Mouse (Mus musculus) ZHBTc4 (cell line): ENCODE results near the gene Fam222a.

Experiments
- DNase-seq: peaks from one replicate; pipeline ENCODE4 v3.0.0-alpha.2; 2011; ENCODE audit warnings: low read depth, low spot score

The Fam222a gene

DNA sequence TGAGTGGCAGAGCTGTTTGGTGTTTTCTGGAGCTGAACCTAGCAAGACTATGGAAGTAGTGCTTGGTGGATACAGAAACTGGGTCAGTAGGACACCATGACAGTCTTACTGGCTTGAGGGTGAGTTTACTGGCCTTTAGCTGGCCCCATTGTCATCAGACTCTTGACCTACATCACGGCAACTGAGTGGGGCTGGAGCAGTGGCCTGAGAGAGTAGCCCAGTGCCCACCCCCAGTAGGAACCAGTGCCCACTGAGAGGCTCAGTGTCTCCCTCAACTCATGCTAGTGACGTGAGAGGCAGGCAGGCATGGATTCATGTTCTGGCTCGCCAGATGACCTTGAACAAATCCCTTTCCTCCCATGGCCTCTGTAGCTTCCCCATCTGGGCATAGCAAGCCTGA lies 15.2 kb downstream of the Fam222a start:
- no peak for DNase-seq

DNA sequence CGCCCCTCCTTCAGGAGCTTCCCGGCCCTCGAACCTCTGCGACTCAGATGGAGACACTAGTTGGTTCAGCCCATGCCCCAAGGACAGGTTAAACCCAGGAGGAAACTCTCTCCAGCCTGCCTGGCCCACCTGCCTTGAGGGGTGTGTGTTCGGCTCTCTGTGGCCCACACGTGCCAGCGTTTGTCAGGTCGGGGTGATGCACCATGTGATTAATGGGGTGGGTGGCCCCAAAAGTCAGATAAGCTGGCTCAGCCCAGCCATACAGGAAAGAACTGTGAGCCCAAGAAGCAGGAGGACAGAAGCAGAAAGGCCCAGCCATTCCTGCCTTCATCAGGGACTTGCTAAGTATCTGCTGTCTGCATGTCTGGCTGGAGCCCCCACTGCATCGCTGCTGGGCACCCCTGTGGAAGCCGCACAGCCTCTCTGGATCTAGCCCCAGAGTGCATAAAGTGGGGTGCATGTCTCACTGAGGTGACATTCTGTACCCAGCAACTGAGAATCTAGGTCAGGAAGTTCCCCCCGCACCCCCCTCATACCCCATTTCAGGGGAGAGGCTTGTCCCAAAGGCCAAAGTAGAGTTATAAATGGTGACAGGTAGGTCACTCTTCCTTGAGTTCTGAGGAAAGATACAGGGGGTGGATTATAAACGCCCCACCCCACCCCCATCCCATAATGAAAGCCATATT lies 15.8 kb downstream of the Fam222a start:
- no peak for DNase-seq

DNA sequence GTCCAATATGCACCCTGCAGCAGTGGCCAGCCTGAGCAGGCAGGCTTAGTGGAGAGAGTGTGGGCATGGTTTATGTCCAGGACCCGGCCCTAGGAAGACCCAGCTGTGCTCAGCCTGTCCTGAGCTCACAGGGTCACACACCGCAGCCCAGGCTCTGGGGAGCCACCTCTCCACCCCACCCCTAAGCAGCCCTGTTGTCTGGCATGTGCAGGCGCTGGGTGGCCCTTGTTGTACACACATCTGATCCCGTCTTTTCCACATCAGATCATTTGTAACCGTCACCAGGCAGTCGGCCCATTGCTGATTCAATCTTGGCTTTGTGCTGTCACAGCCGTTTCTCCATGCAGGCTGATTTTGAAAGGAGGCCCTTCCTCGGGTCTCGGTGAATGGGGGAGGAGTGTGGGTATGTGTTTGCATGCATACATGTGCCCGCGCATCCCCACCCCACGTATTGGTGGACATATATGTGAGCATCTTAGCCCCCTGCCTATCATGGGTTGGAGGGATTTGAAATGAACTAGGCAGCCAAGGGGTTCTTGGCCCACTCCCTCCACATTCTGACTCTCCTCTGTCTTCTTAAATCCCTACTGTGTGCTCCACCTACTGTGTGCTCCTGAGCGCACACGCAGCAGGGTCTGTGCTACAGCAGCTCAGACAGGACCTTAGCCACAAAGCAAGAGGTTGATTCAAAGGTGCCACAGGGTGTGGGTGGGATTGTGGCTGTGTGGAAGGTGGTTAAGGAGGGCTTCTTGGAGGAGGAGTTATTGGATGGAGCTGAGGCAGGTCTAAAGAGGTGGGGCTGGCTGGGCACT lies 16.7 kb downstream of the Fam222a start:
- no peak for DNase-seq

DNA sequence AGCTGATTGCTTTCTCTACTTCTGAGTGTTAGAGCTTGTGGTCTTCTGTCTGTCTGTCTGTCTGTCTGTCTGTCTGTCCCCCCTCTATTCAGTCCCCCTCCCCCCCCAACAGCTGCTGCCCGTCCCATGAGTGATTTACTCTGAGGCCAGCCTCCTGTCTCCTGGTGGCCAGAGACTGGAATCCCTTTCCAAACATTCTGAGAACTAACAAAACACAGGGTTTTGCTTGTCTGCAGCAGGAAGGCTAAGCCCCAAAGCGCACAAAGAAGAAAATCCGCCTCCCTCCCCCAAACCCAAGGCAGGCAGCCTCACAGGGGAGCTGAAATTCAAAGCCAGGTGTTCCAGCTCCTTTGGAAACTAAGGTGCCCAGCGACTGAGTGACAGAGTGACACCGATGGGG lies 17.9 kb downstream of the Fam222a start:
- no peak for DNase-seq

DNA sequence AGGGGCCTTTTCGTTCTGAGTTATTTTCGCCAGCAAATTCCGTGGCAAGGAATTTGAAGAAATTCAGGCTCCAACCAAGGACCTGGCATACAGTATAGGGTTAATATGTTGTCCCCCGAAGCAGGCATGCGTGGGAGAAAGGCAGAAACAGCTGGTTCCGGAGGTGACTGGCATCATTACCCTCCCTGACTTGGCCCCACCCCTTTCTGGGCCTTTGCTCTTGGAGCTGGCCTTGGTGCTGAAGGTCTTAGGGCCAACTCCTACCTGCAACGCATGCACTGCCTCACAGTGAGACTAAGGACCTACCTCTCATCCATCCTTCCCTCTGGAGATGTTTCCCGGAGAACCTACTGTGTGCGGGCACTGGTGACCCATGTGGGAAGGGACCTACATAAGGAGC lies 20.1 kb downstream of the Fam222a start:
- peak; percentile 80 for DNase-seq

DNA sequence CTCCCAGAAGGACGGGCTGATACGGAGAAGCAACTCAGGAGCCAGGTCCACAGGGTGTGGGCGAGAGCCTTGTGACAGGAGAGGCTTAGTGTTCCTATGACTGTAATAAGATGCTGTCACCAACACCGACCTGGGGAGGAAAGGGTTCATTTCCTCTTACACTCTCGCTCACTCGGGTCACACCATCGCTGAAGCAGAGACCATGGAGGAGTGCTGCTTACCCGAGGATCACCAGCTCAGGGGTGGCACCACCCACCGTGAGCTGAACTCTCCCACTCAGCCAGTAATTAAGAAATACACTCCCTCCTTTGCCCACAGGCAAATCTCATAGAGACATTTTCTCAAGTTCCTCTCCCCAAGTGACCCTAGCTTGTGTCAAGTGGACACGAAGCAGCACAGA lies 20.6 kb downstream of the Fam222a start:
- DNase-seq = no peak

DNA sequence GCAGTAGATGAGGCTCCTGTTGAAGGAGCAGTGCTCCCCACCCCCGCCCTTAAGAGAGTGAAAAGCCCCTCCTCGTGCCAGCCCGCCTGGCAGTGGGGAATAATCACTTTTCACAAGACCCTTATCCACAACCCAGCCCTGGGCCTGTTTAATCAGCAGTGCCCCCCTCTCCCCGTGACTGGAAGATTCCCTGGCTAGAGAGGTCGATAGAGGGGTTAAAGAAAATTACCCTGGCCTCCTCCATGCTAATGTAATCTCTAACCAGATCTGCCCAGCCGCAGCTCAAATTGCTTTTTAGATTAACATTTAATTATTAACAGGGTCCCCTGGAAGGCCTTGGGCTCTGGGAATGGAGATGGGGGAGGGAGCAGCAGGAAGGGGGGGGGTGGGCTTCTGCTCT lies 21.2 kb downstream of the Fam222a start:
- no peak for DNase-seq

DNA sequence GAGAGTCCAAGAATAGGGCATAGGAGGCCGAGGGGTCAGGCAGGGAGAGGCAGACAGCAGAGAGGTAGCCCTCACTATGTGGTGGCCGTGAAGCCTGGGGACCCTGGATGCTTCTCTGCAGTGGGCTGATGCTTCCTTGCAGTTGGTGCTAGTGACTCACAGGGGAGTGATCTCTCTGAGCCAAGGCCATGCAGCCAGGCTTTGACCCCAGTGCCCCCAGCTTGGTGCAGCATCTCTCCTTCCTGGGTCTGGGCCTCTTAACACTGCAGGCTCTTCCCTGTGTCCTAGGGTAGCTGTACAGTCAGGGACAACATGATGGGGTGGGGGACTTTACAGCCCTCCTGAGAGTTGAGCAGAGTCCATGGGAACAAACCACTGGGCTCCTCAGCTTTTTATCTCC lies 21.6 kb downstream of the Fam222a start:
- DNase-seq = no peak

DNA sequence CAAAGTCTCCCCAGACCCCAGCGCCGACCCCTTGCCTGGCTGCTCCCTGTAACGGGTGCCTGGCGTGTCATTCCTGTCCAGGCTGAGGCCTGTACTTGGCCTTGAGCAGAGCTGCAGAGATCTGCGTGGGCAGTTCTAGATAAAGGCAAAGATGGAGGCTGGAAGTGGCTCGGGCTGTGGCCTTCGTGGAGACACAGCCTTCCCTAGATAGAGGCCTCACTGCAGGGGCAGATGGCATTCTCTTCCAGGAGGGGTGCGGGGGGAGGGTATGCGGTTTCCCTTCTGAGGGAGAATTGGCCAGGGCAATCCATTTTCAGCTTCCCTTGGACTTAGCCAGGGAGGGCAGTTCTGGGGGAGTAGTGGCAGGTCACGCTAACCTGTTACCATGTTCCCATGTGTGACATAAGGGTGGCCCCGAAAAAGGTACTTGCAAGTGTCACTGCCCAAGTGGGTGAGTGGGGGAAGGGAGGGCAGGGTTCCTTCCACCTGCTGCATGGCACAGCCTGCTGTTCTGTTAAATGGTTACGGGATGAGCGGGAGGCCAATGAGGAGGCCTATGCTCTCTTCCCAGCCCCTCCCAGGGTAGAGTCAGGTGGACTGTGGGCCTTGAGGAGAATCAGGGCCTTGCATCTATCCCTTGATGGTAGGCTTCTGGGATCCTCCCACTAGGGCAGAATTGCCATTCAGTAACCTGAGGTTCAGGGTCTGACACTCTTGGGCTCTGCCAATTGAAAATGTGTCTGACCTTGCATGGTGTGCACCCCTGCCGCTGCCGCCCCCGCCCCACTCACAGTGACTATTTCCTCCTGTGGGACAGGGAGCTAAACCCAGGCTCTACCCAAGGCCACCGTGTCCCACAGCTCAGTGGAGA lies 22.5 kb downstream of the Fam222a start:
- DNase-seq = no peak

DNA sequence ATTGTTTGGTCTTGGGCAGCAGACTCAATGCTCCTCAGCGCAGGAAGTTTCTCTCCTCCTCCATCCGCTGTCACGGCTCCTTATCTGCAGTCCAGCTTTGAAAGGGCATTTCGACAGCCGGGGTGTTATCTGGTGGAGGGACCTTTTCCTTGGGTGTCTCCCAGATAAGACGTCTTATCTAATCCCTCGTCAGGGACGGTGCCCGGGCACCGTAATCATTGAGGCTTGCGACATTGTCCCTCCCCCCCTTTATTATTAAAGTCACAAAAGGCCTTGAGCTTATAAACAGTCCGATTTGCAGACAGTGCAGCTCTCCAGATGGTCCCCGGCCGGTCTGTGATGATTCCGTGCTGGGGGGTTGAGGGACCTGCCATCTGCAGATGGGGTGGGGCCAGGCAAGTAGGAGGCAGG lies 23.3 kb downstream of the Fam222a start:
- no peak for DNase-seq

DNA sequence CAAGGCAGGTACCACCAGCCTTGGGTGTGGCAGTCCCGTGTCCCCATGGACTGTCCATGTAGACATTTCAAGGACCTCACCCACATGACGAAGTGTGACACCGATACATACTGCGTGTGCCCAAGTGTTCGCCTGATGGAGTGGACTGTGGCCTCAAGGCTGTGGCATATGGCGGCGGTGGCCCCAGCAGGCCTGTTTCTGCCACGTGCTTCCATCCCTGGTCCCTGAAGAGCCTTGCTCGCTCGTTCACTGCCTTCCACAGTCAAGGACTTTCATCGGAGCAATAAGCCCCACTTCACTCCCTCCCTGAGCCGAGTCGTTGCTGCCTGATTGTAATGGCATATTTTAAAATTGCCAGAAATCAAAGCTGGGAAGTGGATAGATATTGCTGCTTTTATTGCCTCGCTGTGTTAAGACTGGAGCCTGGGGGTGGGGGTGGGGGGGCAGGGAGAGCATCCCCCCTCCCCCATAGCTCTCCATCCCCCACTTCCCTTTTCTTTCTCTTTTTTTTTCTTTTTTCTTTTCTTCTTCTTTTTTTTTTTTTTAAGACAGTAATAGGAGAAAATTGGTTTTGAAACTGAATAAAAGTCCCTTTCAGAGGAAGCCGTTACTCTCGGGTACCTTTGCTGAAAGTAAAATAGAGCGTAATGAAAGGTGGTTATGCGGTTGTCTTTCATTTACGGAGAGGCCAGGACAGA lies 24.8 kb downstream of the Fam222a start:
- DNase-seq = no peak

DNA sequence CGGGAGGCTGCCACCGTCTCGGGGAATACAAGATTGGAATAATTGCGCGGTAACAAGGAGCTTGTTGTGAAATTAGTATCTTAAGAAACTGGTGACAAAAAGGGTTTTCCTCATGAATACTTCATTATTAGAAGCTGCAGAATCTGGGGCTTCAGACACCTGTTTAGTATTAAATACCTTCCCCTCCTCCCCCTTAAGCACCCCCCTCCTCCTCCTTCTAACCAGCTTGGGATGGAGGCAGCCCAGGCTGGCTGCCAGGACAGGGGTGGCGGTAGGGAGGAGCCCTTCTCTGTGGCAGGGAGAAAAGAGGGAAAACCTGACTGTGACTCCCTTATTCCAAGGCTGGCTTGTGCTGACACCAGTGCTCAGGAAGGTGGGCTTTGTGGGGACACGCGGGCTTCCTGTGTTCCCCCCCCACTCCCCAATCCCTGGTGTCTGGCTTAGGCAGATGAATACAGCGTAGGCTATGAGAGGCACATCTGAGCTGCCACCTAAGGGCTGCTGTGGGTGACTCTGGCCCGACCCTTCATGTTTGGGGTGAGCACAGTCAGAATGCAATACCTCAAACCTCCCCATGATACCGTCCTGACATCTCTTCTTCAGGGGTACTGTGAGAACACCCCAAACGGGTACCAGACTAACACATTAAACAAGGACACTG lies 25.5 kb downstream of the Fam222a start:
- DNase-seq = no peak

DNA sequence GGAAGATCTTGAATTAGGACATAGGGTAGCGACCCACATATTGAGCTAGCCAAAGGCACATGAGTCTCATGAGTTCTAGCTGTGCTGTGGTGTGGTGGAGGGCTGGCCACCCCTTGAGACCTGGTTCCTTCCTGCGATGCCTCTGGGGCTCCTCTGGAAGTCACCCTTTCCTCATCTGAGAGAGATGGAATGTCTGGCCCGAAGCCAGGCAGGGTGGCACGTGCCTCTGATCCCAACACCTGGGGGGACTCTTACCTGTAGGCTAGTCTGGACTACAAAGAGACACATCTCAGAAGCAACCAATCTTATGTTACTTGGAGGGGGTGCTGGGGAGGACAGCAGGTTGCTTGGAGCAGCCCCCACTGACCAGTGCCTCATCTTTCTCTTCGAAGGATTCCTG lies 26.1 kb downstream of the Fam222a start:
- no peak for DNase-seq

DNA sequence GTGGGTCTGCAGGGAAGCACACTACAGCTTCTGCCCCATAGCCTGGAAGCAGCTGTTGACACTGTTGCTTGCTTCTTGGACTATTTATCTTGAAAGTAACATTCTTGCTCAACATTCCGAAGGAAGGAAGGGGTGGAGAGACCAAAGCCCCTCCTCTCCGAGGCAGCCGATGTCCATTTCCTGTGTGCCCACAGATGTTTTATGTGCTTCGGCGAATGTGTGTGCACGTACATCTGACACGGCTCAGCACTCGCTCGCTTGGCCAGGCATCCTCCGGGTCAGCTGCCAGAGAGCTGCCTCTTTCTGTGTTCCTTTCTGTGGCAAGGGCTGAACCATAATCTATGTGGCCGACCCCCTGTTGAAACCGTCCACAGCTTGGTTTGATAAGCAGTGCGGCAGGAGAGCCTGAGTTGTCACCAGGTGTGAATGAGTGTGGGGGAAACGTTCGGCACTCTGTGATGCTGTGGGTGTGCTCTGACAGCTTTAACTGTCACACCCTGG lies 27.0 kb downstream of the Fam222a start:
- no peak for DNase-seq

DNA sequence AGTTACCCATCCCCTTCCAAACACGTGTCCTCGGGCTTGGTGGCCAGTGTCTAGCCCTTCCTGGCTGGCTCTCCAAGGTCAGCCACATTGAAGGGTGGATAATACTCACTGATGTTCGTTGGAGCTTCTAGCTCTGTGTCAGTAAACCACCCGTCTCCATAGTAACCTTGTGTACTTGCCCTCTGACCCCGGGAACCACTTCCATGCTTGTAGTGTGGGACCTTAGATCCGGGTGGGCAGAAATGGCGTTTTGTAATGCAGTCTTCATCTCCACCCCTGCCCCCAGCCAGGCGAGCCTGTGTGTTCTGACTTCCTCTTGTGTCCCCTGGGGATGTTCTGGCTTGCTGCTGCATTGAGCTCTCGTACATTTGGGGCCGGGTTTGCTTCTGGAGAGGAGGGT lies 28.8 kb downstream of the Fam222a start:
- peak; percentile 46 for DNase-seq

DNA sequence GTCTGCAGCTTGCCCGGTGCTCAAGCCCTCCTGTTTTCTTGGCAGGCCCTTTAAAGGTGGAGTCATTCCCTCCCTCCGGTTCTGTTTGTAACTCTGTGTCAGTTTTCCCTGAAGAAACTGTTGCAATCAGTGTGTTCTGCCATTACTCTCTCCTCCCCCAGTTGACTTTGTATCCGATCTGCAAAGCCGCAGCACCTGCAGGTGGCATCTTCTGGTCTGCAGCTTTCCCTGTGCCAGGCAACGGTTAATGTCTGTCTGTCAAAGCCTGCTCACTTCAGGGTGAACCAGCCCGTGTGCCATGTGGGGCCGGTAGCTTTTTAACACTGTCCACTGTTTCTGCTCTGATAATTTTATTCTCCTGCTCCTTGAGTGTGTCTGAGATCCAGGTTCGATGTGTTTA lies 29.4 kb downstream of the Fam222a start:
- DNase-seq = no peak

DNA sequence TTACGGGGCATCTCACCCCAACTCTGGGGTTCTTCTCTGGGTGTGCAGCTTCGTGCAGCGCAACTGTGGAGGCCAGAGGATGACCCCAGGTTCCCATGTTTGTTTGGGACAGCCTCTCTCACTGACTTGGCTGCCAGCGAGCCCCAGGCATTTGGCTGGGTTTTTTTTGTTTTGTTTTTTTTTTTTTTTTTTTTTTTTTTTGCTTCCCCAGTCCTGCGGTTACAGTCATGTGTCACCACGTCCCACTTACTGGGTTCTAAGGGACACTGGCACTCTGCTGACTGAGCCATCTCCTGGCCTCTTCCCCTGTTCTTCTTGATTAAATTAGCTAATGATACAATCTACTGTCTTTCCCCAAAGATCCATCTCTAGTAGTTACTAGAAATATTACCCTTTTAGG lies 29.8 kb downstream of the Fam222a start:
- no peak for DNase-seq

DNA sequence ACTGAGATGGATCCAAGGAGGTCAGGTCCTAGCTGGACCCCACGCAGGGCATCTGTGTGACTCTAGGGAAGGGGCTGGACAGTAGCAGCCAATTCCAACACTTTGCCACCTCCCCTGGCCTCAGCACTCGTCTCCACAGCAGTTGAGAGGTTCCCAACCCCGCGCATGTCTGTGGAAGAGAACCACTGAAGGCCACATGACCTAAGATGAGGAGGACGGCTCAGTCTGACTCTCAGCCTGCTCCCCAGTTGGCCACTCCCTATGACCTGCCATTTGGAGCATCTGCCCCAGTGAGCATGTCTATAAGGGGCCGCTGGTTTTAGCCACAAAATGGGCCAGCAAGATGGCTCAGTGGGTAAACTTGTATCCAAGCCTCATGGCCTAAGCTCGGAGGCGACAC lies 34.2 kb downstream of the Fam222a start:
- DNase-seq = no peak

DNA sequence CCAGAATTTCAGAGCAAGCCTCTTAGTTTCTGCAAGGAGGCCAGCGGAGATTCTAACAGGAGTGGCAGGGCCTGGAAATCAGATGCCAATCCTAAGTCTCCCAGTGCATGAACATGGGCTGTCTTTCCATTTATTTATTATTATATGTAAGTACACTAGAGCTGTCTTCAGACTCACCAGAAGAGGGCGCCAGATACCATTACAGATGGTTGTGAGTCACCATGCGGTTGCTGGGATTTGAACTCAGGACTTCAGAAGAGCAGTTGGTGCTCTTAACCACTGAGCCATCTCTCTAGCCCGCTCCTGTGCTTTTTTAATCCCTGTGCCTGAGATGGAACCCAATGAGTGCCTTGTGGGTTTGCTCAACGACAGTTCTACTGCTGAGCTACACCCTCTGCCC lies 36.2 kb downstream of the Fam222a start:
- DNase-seq = peak; percentile 66

DNA sequence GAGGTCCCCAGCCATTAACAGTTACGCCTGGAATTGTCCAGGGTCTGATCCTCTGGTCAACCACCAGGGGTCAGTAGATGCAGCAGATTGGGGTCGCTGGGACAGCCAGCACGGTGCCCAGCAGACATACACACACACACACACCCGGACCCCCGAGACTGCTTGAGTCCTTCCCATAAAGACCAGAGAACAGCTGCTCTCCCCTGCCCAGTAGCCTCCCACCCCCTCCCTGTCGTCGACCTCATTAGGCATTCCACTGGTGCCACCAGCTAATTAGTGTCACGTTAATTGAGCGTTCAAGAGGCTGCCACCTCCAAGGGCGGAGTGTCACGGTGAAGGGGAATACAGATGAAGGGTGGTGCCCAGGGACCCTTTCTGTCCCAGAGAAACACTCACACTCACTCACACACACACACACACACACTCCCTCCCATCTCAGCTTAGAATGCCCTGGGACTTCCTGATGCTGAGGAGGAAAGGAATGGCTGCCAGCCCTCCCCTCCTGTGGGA lies 37.0 kb downstream of the Fam222a start:
- peak; percentile 45 for DNase-seq

DNA sequence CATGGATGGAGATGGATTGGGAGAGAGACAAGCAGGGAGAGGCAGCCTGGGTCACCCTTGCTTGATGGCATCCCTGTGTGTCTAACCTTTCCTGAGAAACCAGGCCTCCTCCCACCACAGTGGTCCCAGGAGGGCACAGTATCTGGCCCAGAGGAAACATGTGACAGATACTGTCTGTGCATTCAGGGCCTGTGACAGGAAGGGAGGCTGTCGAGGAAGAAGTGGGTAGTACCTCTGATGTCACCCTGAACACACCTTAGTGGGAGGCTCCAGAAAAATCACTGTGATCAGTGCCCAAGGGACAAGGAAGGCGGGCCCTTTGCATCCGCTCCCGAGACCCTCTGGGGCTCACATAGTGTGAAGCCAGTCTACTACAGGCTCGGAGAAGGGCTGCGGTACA lies 38.2 kb downstream of the Fam222a start:
- DNase-seq = no peak
